Mouse (Mus musculus) hindbrain, embryonic 13.5 days (tissue): ENCODE data around the gene Rps27. TPM values are rescaled to one million over a fixed set of nuclear protein-coding genes. Genes with fewer than 3 reads are reported as not detected.

Experiments
- ATAC-seq: fragments of 200-750 bp; cut with Nextera tagmentation; 2 replicates; pipeline ENCODE4 v1.8.0; 2017; ENCODE audit warnings: moderate TSS enrichment; ENCODE audit not compliant: low FRiP score
- H3K27ac ChIP-seq: fragments of 300-500 bp; sonication (generic); 2 replicates; pipeline ENCODE4 v1.5.1; 2015; ENCODE audit warnings: inconsistent platforms, mild to moderate bottlenecking, moderate library complexity
- H3K27me3 ChIP-seq: fragments of 300-500 bp; sonication (generic); 2 replicates; pipeline ENCODE4 v1.6.1; 2015; ENCODE audit warnings: mild to moderate bottlenecking, inconsistent platforms
- H3K36me3 ChIP-seq: fragments of 300-500 bp; sonication (generic); 2 replicates; pipeline ENCODE4 v1.6.1; 2015; ENCODE audit warnings: mild to moderate bottlenecking, inconsistent platforms
- H3K4me1 ChIP-seq: fragments of 300-500 bp; sonication (generic); replicated peaks from 2 replicates; pipeline ENCODE4 v1.6.1; 2015; ENCODE audit warnings: inconsistent platforms
- H3K4me2 ChIP-seq: fragments of 300-500 bp; sonication (generic); 2 replicates; pipeline ENCODE4 v1.6.1; 2015; ENCODE audit warnings: inconsistent platforms, mild to moderate bottlenecking, moderate library complexity
- H3K4me3 ChIP-seq: fragments of 300-500 bp; sonication (generic); 2 replicates; pipeline ENCODE4 v1.5.1; 2015; ENCODE audit warnings: mild to moderate bottlenecking, inconsistent platforms
- H3K9ac ChIP-seq: fragments of 300-500 bp; sonication (generic); 2 replicates; pipeline ENCODE4 v1.6.1; 2015; ENCODE audit warnings: mild to moderate bottlenecking, inconsistent platforms
- H3K9me3 ChIP-seq: fragments of 300-500 bp; sonication (generic); 2 replicates; pipeline ENCODE4 v1.6.1; 2016; ENCODE audit warnings: inconsistent platforms
- WGBS: fragments of 180-500 bp; shearing (Covaris S2); methylation state at CpG from one replicate; pipeline ENCODE4 v1.1.7; 2015; 5-methylcytosine and 5-hydroxymethylcytosine counted together
- polyA plus RNA-seq: library from polyadenylated mRNA; unstranded; fragments of >200 nt; fragmentation: Nextera tagmentation; extraction: Ambion mirVana; gene quantifications from 2 replicates; pipeline ENCODE4 v1.2.1, GENCODE M21; 2015

The Rps27 gene
- polyA plus RNA-seq, 1 experiment from 2014 or later: 1,153 TPM

DNA sequence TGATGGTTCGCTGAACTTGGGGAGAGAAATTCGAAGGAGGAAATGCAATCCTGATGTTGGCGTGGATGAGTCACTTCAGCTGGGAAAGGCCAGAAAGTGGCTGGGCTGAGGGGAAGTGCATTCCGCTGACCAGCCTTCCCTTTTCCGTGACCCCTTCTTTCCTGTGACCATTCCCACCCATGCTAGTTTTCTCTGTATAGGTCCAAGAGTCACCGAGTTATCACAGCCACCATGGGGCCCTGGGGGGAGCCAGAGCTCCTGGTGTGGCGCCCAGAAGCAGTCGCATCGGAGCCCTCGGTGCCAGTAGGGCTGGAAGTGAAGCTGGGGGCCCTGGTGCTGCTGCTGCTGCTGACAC is 35.3 kb upstream of the Rps27 start:
- H3K27me3 ChIP-seq: no peaks in the 10 kb centered on the region
- peak overlapping the region; percentile 94 for H3K27ac ChIP-seq
- H3K36me3 ChIP-seq: peaks cover 14% of the 10 kb centered on the region
- H3K9ac ChIP-seq: peak overlapping the region; percentile 83
- H3K9me3 ChIP-seq: no peaks in the 10 kb centered on the region
- no peak for ATAC-seq
- WGBS: 8% methylated on average over 10 of the region's 10 CpGs
- peaks cover 31% of the 10 kb centered on the region for H3K4me1 ChIP-seq
- H3K4me2 ChIP-seq: peak overlapping the region; percentile 89
- H3K4me3 ChIP-seq: peak overlapping the region; percentile 65

DNA sequence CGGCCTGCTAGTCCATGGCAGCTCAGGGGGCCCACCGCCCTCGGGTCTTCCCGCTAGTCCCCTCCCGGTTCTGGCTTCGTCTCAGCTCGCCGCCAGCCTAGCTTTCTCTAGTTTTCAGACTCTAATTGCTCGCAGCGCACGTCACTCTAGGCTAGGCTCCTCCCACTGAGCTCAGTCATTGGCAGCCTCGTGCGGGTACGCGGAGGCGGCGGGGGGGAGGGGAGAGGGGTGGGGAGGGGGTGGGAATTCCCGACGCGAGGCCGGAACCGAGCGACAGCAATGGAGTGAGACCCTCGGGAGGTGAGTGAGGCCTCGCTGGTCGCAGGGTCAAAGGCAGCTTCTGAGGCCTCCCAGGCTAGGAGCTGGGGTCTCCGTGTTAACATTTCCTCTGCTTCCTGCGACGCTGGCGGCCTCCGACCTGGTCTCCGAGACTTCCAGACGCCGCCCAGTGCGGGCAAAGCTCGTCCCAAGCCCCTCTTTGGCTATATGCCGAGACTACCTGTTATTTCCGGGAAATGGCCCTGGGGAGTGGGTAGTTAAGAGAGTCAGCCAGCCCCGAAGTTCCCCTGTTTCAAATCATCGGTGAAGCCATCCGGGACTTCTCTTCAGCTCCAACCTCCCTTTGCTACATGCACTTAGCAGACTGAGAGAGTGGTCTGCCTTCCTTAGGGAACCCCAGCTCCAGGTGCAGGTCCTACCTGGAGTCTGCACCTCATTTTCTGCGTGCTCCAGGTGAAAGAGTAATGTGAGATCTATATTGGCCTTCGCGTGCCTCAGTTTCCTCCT is 34.7 kb upstream of the Rps27 start, which contains the start of gene Slc39a1:
Gene Slc39a1 (plus strand): TSS at position 213 of the 786 bp plus-strand sequence.
- no peaks in the 10 kb centered on the region for H3K27me3 ChIP-seq
- peaks cover 14% of the 10 kb centered on the region for H3K36me3 ChIP-seq
- H3K9me3 ChIP-seq: no peaks in the 10 kb centered on the region
- H3K4me2 ChIP-seq: peak within 1 kb of the TSS; percentile 89
- WGBS: under 1% methylated on average over 42 of the region's 44 CpGs
- peak; percentile 94 for ATAC-seq
- H3K27ac ChIP-seq: peak within 1 kb of the TSS; percentile 94
- peaks cover 32% of the 10 kb centered on the region for H3K4me1 ChIP-seq
- peak within 1 kb of the TSS; percentile 65 for H3K4me3 ChIP-seq
- peak within 1 kb of the TSS; percentile 83 for H3K9ac ChIP-seq

DNA sequence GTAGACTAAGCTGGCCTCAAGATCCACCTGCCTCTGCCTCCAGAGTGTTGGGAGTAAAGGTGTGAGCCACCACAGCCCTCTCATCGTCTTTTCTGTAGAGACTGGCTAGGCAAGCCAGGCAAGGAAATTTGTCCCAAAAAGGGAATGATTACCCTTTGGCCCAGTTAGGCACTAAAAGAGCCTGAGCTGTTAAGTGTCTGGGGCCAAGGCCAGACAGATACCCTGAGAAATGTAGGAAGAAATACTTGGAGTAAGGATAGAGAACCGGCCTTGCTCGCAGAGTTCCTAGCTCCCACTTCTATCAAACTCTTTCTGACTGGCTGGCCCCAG is 34.1 kb upstream of the Rps27 start:
- Histone ChIP-seq H3K4me2 (peak overlapping the region; percentile 89), H3K9me3 (no peaks in the 10 kb centered on the region), H3K4me3 (peak overlapping the region; percentile 65), H3K27me3 (no peaks in the 10 kb centered on the region), H3K4me1 (peaks cover 37% of the 10 kb centered on the region), H3K27ac (peak overlapping the region; percentile 94), H3K36me3 (peaks cover 14% of the 10 kb centered on the region), H3K9ac (peak overlapping the region; percentile 83)
- no peak; the same call in none of the 2 replicates for ATAC-seq
- WGBS: 0% methylated on average over 3 of the region's 3 CpGs

DNA sequence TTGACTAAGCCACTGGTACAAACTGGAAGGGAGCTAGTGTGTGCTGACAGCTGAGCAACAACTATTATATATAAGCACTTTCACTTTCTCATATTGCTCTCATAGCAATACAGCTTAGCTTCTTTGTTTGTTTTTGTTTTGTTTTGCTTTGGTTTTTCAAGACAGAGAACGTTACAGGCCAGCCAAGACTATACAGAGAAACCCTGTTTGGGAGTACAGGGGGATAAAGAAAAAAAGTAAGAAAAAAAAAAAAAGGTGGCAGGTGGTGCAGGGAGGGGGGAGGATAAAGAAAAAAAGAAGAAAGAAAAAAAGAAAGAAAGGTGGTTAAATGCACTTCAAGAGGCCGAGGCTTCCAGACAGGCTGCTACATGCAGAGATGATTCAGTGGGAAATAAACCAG is 32.0 kb upstream of the Rps27 start:
- H3K27me3 ChIP-seq: no peaks in the 10 kb centered on the region
- WGBS: 77% methylated on average over 2 of the region's 2 CpGs

DNA sequence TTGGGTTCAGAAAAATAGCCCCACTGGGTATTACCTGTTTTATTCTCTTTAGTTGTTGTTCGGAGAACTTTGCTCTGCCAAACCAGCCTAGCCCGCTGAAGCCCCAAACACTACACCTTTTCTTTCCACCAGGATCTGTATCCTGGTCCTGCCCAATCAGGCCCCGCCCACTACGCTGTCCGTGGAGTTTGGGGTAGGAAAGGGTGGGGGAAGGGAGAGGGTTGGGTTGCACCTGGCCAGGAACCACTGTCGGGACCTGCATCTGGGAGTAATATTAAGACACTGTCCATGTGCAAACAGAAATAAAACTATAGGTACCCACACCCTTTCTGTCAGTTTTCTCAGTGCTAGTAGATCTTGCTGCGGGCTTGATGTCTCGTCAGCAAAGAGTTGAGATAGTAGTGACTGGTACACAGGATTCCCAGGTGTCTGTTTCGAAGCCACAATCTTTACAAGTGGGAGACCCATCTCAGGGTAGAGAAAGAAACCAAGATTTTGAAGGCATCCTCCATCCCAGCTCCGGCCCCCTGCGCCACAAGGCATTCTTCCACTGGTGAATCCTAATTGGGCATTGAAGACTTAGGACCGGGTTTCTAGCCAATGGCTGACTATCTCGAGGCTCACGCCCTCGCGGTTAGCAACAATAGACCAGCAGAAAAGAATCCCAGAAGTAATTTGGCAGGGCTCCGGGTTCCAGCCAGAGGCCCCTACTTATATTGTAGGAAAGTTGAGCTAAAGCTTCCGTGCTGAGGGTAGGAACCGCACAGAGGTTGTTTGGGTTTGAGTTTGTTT is 29.7 kb upstream of the Rps27 start, which contains the start of gene Creb3l4:
Gene Creb3l4 (minus strand): TSS at position 529 of the 792 bp plus-strand sequence.
- H3K9ac ChIP-seq: peak within 1 kb of the TSS; percentile 64
- peaks cover 15% of the 10 kb centered on the region for H3K4me1 ChIP-seq
- peak within 1 kb of the TSS; percentile 5; the same call in 1 of the 2 replicates for H3K27ac ChIP-seq
- H3K9me3 ChIP-seq: no peaks in the 10 kb centered on the region
- ATAC-seq: peak; percentile 56
- H3K27me3 ChIP-seq: no peaks in the 10 kb centered on the region
- no peaks in the 10 kb centered on the region for H3K36me3 ChIP-seq
- peak within 1 kb of the TSS; percentile 60 for H3K4me2 ChIP-seq
- peak within 1 kb of the TSS; percentile 36 for H3K4me3 ChIP-seq
- 4% methylated on average over 19 of the region's 19 CpGs for WGBS

More for the DNA sequence above, 32.0 kb upstream of the Rps27 start:
- no peak overlapping the region for H3K4me2 ChIP-seq
- no peak overlapping the region for H3K4me3 ChIP-seq
- no peak overlapping the region for H3K9ac ChIP-seq
- no peaks in the 10 kb centered on the region for H3K9me3 ChIP-seq
- no peak for ATAC-seq
- peaks cover 29% of the 10 kb centered on the region for H3K4me1 ChIP-seq
- H3K27ac ChIP-seq: no peak overlapping the region
- no peaks in the 10 kb centered on the region for H3K36me3 ChIP-seq

DNA sequence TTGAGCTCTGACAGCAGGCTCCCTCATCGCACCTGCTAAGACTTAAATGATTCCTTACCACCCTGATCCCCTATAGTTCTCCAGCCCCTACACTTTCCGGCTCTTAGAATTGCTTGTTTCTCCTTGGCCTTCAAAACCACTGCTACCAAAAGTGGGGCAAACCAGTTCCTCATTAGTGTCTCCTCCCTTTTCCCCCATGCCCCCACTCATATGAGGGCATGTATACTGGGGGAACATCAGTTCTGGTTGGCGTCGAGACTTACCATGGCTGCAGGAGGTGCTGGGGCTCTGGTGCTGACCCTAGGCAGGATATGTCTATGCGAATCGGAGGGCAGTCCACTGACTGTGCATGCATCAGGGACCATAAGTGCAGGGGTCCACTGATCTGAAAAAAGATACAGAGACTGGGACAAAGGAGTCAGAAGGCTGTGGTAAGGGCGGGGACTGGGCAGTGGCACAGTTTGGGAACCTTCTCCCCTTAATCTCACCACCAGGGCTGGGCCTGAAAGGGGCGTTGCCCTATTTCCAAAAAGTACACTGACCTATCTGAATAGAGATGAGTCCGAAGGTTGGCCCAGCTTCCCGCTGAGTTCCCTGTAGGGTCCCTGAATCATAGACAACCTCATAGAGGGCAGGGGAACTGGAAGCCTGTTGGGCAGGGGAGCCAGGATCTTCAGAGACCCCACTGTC is 28.4 kb upstream of the Rps27 start:
- Histone ChIP-seq H3K27ac (no peak overlapping the region), H3K9me3 (no peaks in the 10 kb centered on the region), H3K4me2 (no peak overlapping the region), H3K4me3 (no peak overlapping the region), H3K9ac (no peak overlapping the region), H3K36me3 (no peaks in the 10 kb centered on the region), H3K27me3 (no peaks in the 10 kb centered on the region), H3K4me1 (peaks cover 11% of the 10 kb centered on the region)
- 87% methylated on average over 10 of the region's 10 CpGs for WGBS
- no peak for ATAC-seq

DNA sequence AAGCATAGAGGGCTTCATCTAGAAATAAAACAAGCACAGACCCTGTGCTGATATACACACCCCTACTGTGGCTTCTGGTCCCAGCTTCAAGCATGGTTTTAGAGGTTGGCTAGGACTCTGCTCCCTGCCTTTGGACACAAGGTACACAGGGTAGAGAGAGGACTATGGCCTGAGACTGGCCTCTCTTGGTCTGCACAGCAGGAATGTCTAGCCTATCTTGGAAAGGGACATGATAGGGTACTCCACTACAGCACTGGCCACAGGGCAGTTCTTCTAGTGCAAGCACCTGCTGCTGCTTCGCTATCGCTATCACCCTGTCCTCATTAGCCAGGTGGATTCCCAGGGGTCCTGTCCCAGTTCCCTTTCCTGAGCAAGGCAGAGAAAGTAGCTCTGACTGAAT is 27.8 kb upstream of the Rps27 start:
- ATAC-seq: no peak

DNA sequence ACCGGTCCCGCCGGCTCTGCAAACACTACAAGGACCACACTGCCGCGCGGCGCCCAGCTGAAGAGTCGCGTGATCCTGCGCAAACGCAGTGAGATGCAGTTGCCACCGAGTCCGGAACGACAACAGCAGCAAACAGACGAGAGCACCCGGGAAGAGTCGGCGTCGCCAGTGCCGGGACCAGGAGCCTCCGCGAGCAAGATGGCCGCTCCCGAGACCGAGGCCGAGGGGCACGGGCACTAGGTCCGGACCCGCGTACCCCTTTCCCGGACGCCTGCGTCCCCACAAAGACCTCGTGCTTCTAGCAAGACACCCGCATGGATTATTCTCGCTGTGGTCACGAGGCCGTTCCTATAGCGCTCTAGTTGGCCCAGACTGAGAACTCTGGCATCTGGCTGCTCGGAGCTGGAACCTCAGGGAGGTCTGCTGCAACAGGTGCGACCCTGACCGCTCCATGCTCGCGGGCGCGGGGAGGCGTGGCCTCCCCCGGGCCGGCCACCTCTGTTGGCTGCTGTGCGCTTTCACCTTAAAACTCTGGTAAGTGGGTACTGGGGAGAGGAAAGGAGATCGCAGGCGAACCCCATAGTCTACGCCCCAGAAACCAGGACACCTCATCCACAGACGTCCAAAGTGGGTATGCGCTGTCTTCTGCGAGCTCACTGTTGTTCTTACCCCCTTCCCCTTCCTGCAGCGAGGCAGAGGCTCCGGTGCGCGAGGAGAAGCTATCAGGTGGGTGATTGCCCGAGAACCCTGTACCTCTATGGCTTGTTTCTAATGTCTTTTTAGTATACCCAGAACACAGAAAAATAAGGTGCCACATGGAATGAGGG is 18.3 kb upstream of the Rps27 start, which contains the start of gene Jtb:
Gene Jtb (plus strand): TSS at position 91 of the 827 bp plus-strand sequence.
- Histone ChIP-seq H3K4me1 (peaks cover 16% of the 10 kb centered on the region), H3K4me3 (peak within 1 kb of the TSS; percentile 79), H3K4me2 (peak within 1 kb of the TSS; percentile 92), H3K9ac (peak within 1 kb of the TSS; percentile 83), H3K36me3 (peaks cover 26% of the 10 kb centered on the region), H3K27me3 (no peaks in the 10 kb centered on the region), H3K9me3 (no peaks in the 10 kb centered on the region), H3K27ac (peak within 1 kb of the TSS; percentile 90)
- peak; percentile 97 for ATAC-seq
- under 1% methylated on average over 61 of the region's 61 CpGs for whole genome bisulfite sequencing

More for the DNA sequence above, 27.8 kb upstream of the Rps27 start:
- H3K4me2 ChIP-seq: no peak overlapping the region
- H3K27me3 ChIP-seq: no peaks in the 10 kb centered on the region
- H3K27ac ChIP-seq: no peak overlapping the region
- no peaks in the 10 kb centered on the region for H3K9me3 ChIP-seq
- no peak overlapping the region for H3K4me3 ChIP-seq
- peaks cover 11% of the 10 kb centered on the region for H3K4me1 ChIP-seq
- H3K9ac ChIP-seq: no peak overlapping the region
- H3K36me3 ChIP-seq: peaks cover 3% of the 10 kb centered on the region; the same call in 1 of the 2 replicates
- 94% methylated on average over 2 of the region's 2 CpGs for WGBS

DNA sequence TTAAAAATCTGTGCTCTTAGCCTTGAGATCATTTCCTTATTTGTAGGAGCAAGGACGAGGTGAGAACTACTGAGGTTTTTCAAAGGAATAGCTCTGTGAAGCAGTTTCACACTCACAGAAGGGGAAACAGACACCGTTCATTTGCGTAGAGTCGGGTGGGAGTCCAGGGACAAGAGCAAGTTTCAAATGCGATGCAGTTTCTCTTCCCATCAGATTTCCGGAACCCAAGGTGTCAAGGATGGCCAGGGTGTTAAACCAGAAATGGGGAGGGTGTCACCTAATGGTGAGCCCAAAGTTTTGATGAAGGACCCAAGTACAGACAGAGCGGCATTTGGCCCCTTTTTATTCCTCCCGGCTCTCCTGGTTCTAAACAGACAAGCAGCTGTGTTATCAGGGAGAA is 17.6 kb upstream of the Rps27 start:
- ATAC-seq: no peak; the same call in 1 of the 2 replicates
- Histone ChIP-seq H3K4me1 (peaks cover 16% of the 10 kb centered on the region), H3K27me3 (no peaks in the 10 kb centered on the region), H3K27ac (peak overlapping the region; percentile 90), H3K9me3 (no peaks in the 10 kb centered on the region), H3K4me2 (peak overlapping the region; percentile 92), H3K9ac (peak overlapping the region; percentile 83), H3K36me3 (peaks cover 21% of the 10 kb centered on the region), H3K4me3 (peak overlapping the region; percentile 79)
- 19% methylated on average over 8 of the region's 8 CpGs for WGBS

DNA sequence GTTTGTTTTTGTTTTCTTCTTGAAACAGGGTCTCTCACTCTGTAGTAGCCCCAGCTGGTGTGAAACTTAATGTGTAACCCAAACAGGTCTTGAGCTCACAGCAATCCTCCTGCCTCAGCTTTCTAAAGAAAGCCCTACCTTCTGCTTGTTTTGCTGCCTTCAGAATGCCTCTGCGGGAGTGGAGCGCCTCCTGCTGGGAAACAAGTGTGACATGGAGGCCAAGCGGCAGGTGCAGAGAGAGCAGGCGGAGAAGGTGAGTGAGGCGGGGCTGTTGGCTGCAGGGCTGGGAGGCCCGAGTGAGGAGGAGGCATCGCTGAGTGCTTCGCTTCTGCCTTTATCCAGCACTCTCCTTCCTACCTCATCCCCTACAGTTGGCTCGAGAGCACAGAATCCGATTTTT is 10.9 kb upstream of the Rps27 start:
- Histone ChIP-seq H3K4me3 (no peak overlapping the region), H3K4me1 (peaks cover 22% of the 10 kb centered on the region), H3K4me2 (no peak overlapping the region), H3K9ac (no peak overlapping the region), H3K27ac (no peak overlapping the region), H3K9me3 (no peaks in the 10 kb centered on the region), H3K27me3 (no peaks in the 10 kb centered on the region), H3K36me3 (peaks cover 6% of the 10 kb centered on the region)
- 85% methylated on average over 10 of the region's 10 CpGs for WGBS
- ATAC-seq: no peak

DNA sequence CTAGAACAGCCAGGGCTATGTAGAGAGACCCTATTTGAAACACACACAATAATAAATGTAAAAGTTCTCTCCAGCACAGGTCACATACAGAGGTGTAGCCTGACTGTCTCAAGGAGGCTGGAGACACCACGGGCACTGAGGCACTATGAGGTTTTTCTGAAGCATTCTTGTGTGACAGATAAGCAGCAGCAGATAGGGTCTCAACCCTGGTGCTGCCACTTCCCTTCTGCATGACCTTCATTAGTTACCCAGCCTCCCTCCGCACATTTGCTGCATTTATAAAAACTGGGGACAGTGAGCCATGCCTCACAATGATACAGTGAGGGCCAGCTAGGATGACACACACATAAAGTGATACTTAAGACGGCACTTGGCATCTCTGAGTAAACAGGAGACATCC is 9.5 kb upstream of the Rps27 start:
- H3K4me3 ChIP-seq: no peak overlapping the region
- H3K36me3 ChIP-seq: peaks cover 6% of the 10 kb centered on the region
- peaks cover 22% of the 10 kb centered on the region for H3K4me1 ChIP-seq
- no peaks in the 10 kb centered on the region for H3K27me3 ChIP-seq
- no peak overlapping the region for H3K4me2 ChIP-seq
- H3K27ac ChIP-seq: no peak overlapping the region
- H3K9me3 ChIP-seq: no peaks in the 10 kb centered on the region
- no peak overlapping the region for H3K9ac ChIP-seq
- WGBS: 84% methylated on average over 3 of the region's 3 CpGs
- ATAC-seq: no peak
